Mouse (Mus musculus) right cerebral cortex, postnatal 4 days (tissue): ENCODE results near the gene Cox4i2.

ENCODE experiments used
- DNase-seq: peaks from one replicate; pipeline ENCODE4 v3.0.0-alpha.2; 2022

Gene Cox4i2

GRCm38 (mm10) chr2:152736090-152736601 is 17.8 kb upstream of the Cox4i2 start, which contains the start of gene Id1:
Gene Id1, plus strand, starts transcription at chr2:152736251.
- peak; percentile 48 for DNase-seq

DNA sequence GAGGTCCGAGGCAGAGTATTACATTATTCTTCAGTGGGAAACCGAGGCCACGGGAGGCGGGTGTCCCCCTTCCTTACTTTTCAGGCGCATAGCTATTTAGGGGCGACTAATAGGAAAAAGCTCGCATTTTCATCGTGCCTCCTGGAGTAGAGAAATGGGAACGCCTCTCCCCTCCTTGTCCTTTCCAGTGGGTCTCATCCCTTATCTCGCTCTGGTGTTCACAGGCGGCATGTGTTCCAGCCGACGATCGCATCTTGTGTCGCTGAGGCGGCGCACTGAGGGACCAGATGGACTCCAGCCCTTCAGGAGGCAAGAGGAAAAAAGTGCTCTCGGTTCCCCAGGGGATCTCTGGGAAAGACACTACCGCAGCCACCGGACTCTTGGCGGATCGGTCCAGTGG is 17.2 kb upstream of the Cox4i2 start:
- DNase-seq, result no peak

DNA sequence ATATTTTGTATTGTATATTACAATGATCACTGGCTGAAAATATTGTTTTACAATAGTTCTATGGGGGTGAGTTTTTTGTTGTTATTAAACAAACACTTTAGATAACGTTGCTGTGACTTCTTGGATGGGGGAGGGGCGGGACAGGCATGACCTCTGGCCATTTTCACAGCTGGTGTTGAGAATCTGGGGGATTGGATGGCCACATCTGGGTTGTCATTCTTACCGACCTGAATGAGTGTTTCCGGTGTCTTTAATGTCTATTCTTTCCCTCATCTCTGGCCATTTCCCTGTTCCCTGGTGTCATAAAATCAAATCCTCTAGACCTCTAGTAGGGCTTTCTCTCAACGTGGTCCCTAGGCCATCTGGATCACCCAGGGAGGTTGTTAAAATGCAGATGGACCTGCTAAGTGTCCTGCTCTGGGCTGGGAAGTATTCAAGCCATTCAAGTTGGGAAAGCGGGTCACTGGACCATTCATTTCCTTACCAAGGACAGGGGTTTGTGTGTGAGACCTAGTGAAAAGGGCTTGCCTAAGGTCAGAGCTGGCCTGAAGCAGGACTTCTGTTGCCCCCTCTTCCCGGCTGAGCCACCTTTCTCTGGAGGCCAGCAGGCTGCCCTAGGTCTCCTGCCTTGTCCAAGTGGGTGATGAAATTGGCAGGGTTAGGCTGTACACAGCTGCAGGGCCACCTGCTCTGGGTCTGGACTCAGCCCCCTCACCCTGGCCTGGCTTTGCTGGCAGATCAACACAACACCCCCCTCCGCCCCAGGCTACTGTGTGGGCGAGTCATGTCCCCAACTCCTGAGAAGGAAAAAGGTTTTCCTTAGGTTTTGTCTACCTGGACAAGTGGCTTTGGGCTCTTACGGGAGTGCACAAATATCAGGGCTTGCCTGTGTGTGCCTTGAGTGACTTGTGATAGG is 16.4 kb upstream of the Cox4i2 start:
- DNase-seq, result no peak

DNA sequence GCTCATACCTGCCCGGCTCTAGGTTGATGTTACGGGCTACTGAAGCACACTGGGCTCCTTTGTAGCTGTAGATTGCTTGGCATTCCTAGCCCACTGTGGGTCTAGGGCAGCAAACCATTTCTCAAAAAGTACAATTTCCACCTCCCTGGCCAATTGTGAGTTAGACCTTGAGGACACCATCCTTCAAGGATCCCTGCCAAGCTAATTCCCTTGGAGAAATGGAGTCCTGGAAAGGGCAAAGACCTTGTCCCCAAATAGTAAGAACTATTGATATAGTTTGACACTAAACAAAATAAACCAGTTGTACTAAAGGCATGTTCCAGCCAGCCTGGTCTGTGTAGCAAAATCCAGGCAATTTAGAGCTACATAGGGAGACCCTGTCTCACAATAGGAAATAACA is 15.6 kb upstream of the Cox4i2 start:
- no peak for DNase-seq

GRCm38 (mm10) chr2:152739031-152739841 is 14.7 kb upstream of the Cox4i2 start:
- peak; percentile 45 for DNase-seq

- DNase-seq, result no peak
Observed at GRCm38 (mm10) chr2:152739842-152740260, 14.1 kb upstream of the Cox4i2 start.

DNA sequence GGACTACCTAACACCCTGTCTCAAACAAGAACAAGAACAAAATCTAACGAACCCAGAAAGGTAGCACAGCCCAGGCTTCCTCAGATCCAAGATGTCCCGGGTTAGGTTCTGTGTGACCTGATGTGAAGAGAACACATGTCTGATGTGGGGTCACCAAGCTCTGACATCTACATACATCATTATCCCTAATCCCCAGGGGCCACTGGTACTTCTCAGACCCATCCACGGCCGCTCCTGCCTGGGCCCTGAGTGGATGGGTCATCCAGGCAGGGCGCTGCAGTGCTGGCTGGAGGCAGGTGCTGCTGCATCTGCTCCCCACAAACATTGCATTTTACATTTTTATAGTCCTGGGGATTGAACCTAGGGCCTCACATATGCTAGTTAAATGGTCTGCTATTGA is 13.5 kb upstream of the Cox4i2 start:
- DNase-seq, result no peak

GRCm38 (mm10) chr2:152741153-152742041 is 12.6 kb upstream of the Cox4i2 start:
- no peak for DNase-seq

DNA sequence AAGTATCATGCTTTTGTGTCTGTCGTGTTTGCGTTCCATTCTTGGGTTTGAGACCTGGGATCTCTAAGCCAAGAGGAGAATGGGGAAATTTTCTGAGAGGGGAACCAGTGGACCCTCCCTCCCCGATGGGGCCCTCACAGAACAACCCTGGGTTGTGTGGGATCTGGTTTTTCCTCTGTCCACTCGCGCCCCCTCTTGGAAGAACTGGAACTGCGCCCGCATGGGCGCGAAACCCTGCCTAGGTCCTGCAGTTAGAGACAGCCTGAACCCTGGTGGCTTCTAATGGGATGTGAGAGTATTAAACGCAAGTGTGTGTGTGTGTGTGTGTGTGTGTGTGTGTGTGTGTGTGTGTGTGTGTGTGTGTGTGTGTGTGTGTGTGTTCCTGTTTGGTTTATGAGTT is 11.5 kb upstream of the Cox4i2 start:
- DNase-seq, result peak; percentile 67

GRCm38 (mm10) chr2:152756474-152757393 is 2.8 kb downstream of the Cox4i2 start:
- no peak for DNase-seq

DNA sequence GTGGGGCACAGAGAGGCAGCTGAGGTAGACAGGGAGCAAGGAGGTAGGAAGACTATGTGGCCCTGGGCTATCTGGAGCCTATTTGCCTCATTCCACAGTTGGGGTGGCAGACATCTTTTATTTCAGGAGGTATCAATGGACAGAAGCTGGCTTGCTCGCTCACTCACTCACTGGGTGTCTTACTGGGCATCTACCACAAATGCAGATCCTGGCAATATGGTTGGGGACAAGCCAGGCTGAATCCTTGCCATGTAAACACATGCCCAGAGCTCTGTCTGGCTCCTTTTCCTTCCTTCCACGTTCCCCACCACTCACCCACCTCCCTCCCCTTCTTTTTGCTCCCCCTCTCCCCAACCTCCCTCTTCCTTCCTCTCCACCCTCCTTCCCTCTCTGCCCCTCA is 3.5 kb downstream of the Cox4i2 start:
- peak; percentile 19 for DNase-seq

GRCm38 (mm10) chr2:152758351-152758750 is 4.4 kb downstream of the Cox4i2 start:
- no peak for DNase-seq

DNA sequence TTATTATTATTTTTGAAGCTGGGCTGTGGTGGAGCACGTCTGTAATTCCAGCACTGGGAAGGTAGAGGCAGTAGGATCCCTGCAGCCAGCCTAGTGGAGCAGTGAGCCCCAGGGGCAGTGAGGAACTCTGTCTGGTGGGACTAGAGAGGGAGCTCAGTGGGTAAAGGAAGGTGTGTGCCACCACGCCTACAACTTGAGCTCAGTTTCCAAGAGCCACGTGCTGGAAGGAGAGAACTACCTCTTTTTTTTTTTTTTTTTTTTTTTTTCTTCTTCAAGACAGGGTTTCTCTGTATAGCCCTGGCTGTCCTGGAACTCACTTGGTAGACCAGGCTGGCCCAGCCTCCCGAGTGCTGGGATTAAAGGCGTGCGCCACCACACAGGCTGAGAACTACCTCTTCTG is 9.3 kb downstream of the Cox4i2 start:
- no peak for DNase-seq

GRCm38 (mm10) chr2:152764172-152765044 is 10.4 kb downstream of the Cox4i2 start:
- no peak for DNase-seq

GRCm38 (mm10) chr2:152765045-152765674 is 11.2 kb downstream of the Cox4i2 start:
- no peak for DNase-seq

GRCm38 (mm10) chr2:152766387-152767123 is 12.6 kb downstream of the Cox4i2 start:
- DNase-seq, result peak; percentile 82

DNA sequence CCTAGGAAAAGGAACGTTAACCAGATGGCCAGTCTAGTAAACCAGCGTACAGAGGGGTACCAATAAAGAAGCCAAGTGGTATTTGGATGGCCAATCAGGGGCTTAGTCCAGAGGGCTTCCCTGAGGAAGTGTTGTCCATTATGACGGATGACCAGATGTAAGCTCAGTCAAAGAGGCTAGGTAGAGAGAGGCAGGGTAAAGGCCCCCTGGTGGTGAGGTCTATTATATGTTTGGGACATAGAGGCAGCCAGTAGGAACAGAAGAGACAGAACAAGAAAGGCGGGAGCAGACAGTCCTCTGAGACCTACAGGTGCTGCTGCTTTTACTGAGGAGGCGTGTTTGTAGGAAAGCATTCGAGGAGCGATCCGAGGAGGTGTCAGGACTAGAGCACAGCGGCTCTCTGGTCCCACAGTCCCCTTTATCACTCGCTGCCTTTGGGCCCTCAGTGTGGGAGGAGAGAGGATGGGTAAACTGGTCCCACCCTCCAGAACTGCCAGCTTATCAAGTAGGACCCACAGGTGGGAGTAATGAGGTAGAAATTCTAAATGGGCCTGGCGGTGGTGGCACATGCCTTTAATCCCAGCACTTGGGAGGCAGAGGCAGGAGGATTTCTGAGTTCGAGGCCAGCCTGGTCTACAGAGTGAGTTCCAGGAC is 13.8 kb downstream of the Cox4i2 start:
- no peak for DNase-seq

GRCm38 (mm10) chr2:152769677-152770076 is 15.7 kb downstream of the Cox4i2 start:
- no peak for DNase-seq

- DNase-seq, result no peak
Observed at GRCm38 (mm10) chr2:152771571-152771970, 17.6 kb downstream of the Cox4i2 start.
